Mouse (Mus musculus): Measurements from ENCODE around the gene Tbc1d24. TPM values are rescaled to one million over a fixed set of nuclear protein-coding genes. Genes with fewer than 3 reads are reported as not detected.
"Not testable (repeated sequence)": the region's sequence is repeated elsewhere in the genome, so short reads cannot be mapped to it uniquely, and the experiment has no call there.

Gene Tbc1d24
- total RNA-seq, 2 experiments from 2014 or later: 71.1 to 72.5 TPM

DNA sequence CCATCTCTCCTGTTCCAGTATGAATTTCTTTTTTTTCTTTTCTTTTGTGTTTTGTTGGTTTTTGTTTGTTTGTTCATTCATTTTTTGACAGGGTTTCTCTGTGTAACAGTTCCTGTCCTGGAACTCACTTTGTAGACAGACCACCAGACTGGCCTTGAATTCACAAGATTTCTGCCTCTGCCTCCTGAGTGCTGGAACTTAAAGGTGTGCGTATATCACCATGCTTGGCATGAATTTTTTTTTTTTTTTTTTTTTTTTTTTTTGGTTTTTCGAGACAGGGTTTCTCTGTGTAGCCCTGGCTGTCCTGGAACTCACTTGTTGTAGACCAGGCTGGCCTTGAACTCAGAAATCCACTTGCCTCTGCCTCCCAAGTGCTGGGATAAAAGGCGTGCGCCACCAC is 76.1 kb downstream of the Tbc1d24 start:
- intact Hi-C loops (cut with DNase I); DNase-seq (ENCODE audit: low spot score in 2 of 2): not testable (repeated sequence)

GRCm38 (mm10) chr17:24127592-24127991 is 77.8 kb downstream of the Tbc1d24 start:
- intact Hi-C loops (cut with DNase I): no loop called here
- no peak for DNase-seq (ENCODE audit: low spot score in 2 of 2)

- intact Hi-C loops (cut with DNase I): no loop called here
- DNase-seq (ENCODE audit: low spot score in 2 of 2): no peak
These were observed 78.6 kb downstream of the Tbc1d24 start for GRCm38 (mm10) chr17:24126801-24127200.

Small RNAs within 50 kb of the gene (microRNA-seq; reads per million reads assigned to microRNA genes)
- gene Mir5134 (1.0 to 2.4 reads per million in 2 experiments), gene Mir6965 (0 to 0.79 reads per million in 2 experiments)

Other genes starting within 250 kb of the Tbc1d24 start
- under 1 TPM; 0.48 to 0.93 TPM for gene Prss30, start 225.0 kb downstream of the Tbc1d24 start, total RNA-seq (2021)
- gene Prss22, start 207.5 kb downstream of the Tbc1d24 start, total RNA-seq (2021): 1 to 10 TPM; 1.8 to 2.2 TPM
- not detected for gene Prss27, start 167.4 kb downstream of the Tbc1d24 start, total RNA-seq (2021)
- gene Kctd5, start 132.1 kb downstream of the Tbc1d24 start, total RNA-seq (2021): 10 to 100 TPM; 37.6 to 48.3 TPM
- gene Pdpk1, start 54.6 kb downstream of the Tbc1d24 start, total RNA-seq (2021): 10 to 100 TPM; 89.4 to 95.5 TPM
- 10 to 100 TPM; 32.4 to 36.1 TPM for gene Amdhd2, start 41.8 kb downstream of the Tbc1d24 start, total RNA-seq (2021)
- 1,000 to 10,000 TPM; 1,506 to 1,590 TPM for gene Atp6v0c, start 35.9 kb downstream of the Tbc1d24 start, total RNA-seq (2021)
- 10 to 100 TPM; 11.0 to 12.6 TPM for gene Ntn3, start 4.0 kb upstream of the Tbc1d24 start, total RNA-seq (2021)
- gene Tedc2, start 15.3 kb upstream of the Tbc1d24 start, total RNA-seq (2021): 10 to 100 TPM in 1 of 2 experiments, 1 to 10 TPM in 1; 8.7 to 10.1 TPM
- gene Ccnf, start 45.9 kb upstream of the Tbc1d24 start, total RNA-seq (2021): 1 to 10 TPM; 6.2 to 6.7 TPM
- 1 to 10 TPM in 1 of 2 experiments, under 1 TPM in 1; 0.77 to 1.3 TPM for gene Abca17, start 145.5 kb upstream of the Tbc1d24 start, total RNA-seq (2021)
- gene Abca3, start 146.4 kb upstream of the Tbc1d24 start, total RNA-seq (2021): 100 to 1,000 TPM; 111 to 118 TPM
- 100 to 1,000 TPM; 141 to 145 TPM for gene Rnps1, start 209.0 kb upstream of the Tbc1d24 start, total RNA-seq (2021)
- 10 to 100 TPM; 22.3 to 22.4 TPM for gene Eci1, start 221.1 kb upstream of the Tbc1d24 start, total RNA-seq (2021)
- 1 to 10 TPM; 4.8 to 6.5 TPM for gene Dnase1l2, start 237.5 kb upstream of the Tbc1d24 start, total RNA-seq (2021)